Mouse (Mus musculus): ENCODE measurements around the gene Atp13a2. TPM values are rescaled to one million over a fixed set of nuclear protein-coding genes. Genes with fewer than 3 reads are reported as not detected.

Atp13a2 gene
- polyA plus RNA-seq, 1 experiment from 2014 or later, result 76.9 TPM

- WGBS, result 90% methylated on average over 18 of the region's 18 CpGs
- Histone ChIP-seq H3K9ac (no peak overlapping the region), H3K27me3 (peaks cover 9% of the 10 kb centered on the region; the same call in 1 of the 2 replicates), H3K27ac (no peak overlapping the region), H3K9me3 (replicated peaks) (no peaks in the 10 kb centered on the region), H3K4me3 (no peak overlapping the region), H3K4me1 (peaks cover 4% of the 10 kb centered on the region; the same call in 1 of the 2 replicates), H3K4me2 (no peak overlapping the region), H3K36me3 (ENCODE audit: poor library complexity, severe bottlenecking) (no peaks in the 10 kb centered on the region)
- ATAC-seq, result no peak
These were observed 34.6 kb upstream of the Atp13a2 start for GRCm38 (mm10) chr4:140951861-140952641.

GRCm38 (mm10) chr4:140957131-140957702 is 29.5 kb upstream of the Atp13a2 start:
- ATAC-seq, result no peak
- H3K27me3 ChIP-seq, result peaks cover 9% of the 10 kb centered on the region; the same call in 1 of the 2 replicates
- peak overlapping the region; percentile 31 for H3K4me3 ChIP-seq
- H3K9ac ChIP-seq, result peak overlapping the region; percentile 64; the same call in 1 of the 2 replicates
- peaks cover 24% of the 10 kb centered on the region for H3K4me1 ChIP-seq
- peak overlapping the region; percentile 44 for H3K27ac ChIP-seq
- no peaks in the 10 kb centered on the region for H3K9me3 ChIP-seq (replicated peaks)
- H3K4me2 ChIP-seq, result peak overlapping the region; percentile 58
- no peaks in the 10 kb centered on the region for H3K36me3 ChIP-seq (ENCODE audit: poor library complexity, severe bottlenecking)
- 6% methylated on average over 17 of the region's 17 CpGs for WGBS

DNA sequence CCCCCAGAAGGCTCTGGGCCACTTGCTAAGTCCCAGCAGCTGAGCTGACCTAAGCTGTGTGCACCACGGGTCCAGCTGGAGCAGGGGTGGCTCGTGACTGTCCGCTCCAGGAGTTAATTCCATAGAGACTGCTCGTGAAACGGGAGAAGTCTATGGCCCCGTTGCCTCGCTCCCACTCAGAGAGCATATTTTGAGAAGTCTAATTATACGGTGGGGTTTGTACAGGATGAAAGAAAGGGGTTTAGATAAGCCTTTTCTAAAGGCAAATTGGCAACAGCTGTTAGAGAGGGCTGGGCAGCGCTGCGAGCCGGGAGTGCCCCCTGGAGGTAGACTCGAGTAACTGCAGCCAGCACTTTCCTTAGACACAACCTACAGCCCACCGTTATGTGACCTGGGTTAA is 28.9 kb upstream of the Atp13a2 start:
- H3K4me2 ChIP-seq, result peak overlapping the region; percentile 58
- peaks cover 29% of the 10 kb centered on the region for H3K4me1 ChIP-seq
- H3K4me3 ChIP-seq, result peak overlapping the region; percentile 31
- peaks cover 9% of the 10 kb centered on the region; the same call in 1 of the 2 replicates for H3K27me3 ChIP-seq
- no peaks in the 10 kb centered on the region for H3K36me3 ChIP-seq (ENCODE audit: poor library complexity, severe bottlenecking)
- H3K9me3 ChIP-seq (replicated peaks), result no peaks in the 10 kb centered on the region
- under 1% methylated on average over 13 of the region's 13 CpGs for WGBS
- peak overlapping the region; percentile 44 for H3K27ac ChIP-seq
- ATAC-seq, result peak; percentile 30
- peak overlapping the region; percentile 64; the same call in 1 of the 2 replicates for H3K9ac ChIP-seq

DNA sequence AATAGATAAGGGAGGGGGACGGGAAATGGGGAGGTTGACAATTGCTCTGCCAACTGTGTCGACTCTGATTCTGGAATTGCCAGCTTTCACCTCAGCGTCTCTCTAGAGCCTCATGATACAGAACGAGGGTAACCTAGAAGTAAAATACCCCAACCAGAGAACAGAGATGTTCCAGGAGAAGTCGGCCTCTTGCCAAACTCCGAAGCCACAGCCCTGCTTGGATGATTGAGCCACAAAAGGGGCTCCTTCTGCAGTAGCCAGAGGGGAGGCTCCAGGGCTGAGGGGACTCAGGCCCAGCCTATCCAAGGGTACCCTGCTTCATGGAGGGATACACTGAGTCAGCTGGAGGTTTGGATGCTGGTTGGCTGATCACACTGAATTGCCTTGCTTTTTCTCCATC is 28.4 kb upstream of the Atp13a2 start:
- Histone ChIP-seq H3K27ac (no peak overlapping the region), H3K4me2 (no peak overlapping the region), H3K4me3 (no peak overlapping the region), H3K9ac (no peak overlapping the region), H3K27me3 (peaks cover 9% of the 10 kb centered on the region; the same call in 1 of the 2 replicates), H3K4me1 (peaks cover 35% of the 10 kb centered on the region), H3K9me3 (replicated peaks) (no peaks in the 10 kb centered on the region), H3K36me3 (ENCODE audit: poor library complexity, severe bottlenecking) (no peaks in the 10 kb centered on the region)
- no peak for ATAC-seq
- 59% methylated on average over 6 of the region's 6 CpGs for WGBS

- WGBS, result 93% methylated on average over 7 of the region's 7 CpGs
- no peak overlapping the region for H3K27ac ChIP-seq
- H3K36me3 ChIP-seq (ENCODE audit: poor library complexity, severe bottlenecking), result no peaks in the 10 kb centered on the region
- H3K4me2 ChIP-seq, result no peak overlapping the region
- no peak overlapping the region for H3K4me3 ChIP-seq
- H3K27me3 ChIP-seq, result peaks cover 9% of the 10 kb centered on the region; the same call in 1 of the 2 replicates
- no peak for ATAC-seq
- no peak overlapping the region for H3K9ac ChIP-seq
- no peaks in the 10 kb centered on the region for H3K9me3 ChIP-seq (replicated peaks)
- H3K4me1 ChIP-seq, result peaks cover 38% of the 10 kb centered on the region
These were observed 27.5 kb upstream of the Atp13a2 start for GRCm38 (mm10) chr4:140959128-140959679.

DNA sequence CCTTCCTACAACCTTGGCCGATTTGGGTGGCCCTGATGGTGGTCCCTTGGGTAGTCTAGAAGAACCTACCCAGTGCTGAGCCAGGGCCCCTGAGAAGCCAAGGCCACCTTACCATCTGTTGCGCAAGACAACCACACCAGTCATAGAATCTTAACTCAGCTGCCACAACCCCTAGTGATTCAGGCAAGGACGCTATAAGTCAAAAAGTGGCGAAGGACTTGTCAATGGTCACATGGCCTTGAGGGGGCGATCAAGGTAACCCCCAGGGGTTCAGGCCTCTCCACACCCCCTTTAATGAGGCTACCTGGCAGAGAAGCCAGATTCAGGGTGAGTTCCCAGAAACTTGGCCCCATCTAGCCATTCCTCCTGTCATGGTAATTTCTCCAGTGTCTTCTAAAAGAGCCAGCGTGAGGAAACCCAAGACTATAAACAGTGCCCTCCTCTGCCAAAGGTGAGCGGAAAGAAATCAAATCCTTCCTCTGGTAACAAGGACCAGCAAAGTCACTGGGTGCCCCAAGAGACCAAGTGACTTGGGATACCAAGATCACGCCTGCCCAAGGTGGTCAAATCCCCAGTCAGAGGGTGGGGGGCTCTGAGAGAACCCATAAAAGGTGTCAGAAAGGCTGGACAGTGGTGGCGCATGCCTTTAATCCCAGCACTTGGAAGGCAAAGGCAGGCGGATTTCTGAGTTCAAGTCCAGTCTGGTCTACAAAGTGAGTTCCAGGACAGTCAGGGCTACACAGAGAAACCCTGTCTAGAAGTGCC is 26.8 kb upstream of the Atp13a2 start:
- H3K9me3 ChIP-seq (replicated peaks), result no peaks in the 10 kb centered on the region
- peaks cover 9% of the 10 kb centered on the region; the same call in 1 of the 2 replicates for H3K27me3 ChIP-seq
- H3K36me3 ChIP-seq (ENCODE audit: poor library complexity, severe bottlenecking), result no peaks in the 10 kb centered on the region
- no peak overlapping the region for H3K27ac ChIP-seq
- no peak for ATAC-seq
- peaks cover 45% of the 10 kb centered on the region for H3K4me1 ChIP-seq
- 77% methylated on average over 10 of the region's 10 CpGs for WGBS
- H3K4me2 ChIP-seq, result peak overlapping the region; percentile 99; the same call in 1 of the 2 replicates
- no peak overlapping the region for H3K9ac ChIP-seq
- H3K4me3 ChIP-seq, result no peak overlapping the region

DNA sequence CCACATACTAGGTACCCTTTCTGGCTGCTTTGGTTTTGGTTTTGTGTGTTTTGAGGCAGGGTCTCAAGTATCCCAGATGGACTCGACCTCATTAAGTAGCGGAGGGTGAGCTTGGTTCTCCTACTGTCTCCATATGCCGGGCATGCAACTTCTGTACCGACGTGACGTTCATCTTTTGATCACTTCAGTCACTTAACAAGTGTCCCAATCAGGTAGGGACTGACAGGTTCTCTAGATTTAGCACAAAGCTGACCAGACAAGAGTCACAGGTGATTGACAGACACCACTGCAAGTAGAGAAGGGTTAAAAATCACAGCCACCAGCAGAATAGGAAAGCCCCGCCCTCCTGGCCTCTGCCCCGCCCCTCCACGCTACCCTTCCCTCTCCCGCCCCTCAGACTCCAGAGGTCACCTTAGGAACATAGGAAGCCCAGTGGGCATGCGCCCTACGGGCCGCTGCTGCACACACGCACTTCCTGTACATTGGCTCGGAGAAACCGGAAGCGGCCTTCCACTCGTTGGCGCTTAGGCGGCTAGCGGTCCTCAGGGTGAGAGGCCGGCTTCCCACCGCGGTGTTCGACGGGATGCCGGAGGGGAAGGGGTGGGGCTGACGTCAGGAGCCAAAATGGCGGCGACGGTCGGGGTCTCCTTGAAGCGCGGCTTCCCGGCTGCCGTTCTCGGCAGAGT is 25.7 kb upstream of the Atp13a2 start, which contains the start of gene Sdhb:
Sdhb (plus strand) TSS at position 423 of the 686 bp plus-strand sequence.
- peak within 1 kb of the TSS; percentile 76 for H3K27ac ChIP-seq
- H3K9ac ChIP-seq, result peak within 1 kb of the TSS; percentile 90
- H3K27me3 ChIP-seq, result peaks cover 3% of the 10 kb centered on the region; the same call in 1 of the 2 replicates
- ATAC-seq, result peak; percentile 96
- H3K4me1 ChIP-seq, result peaks cover 45% of the 10 kb centered on the region
- WGBS, result 2% methylated on average over 37 of the region's 37 CpGs
- no peaks in the 10 kb centered on the region for H3K9me3 ChIP-seq (replicated peaks)
- peaks cover 3% of the 10 kb centered on the region; the same call in 1 of the 2 replicates for H3K36me3 ChIP-seq (ENCODE audit: poor library complexity, severe bottlenecking)
- H3K4me2 ChIP-seq, result peak within 1 kb of the TSS; percentile 99
- H3K4me3 ChIP-seq, result peak within 1 kb of the TSS; percentile 87

DNA sequence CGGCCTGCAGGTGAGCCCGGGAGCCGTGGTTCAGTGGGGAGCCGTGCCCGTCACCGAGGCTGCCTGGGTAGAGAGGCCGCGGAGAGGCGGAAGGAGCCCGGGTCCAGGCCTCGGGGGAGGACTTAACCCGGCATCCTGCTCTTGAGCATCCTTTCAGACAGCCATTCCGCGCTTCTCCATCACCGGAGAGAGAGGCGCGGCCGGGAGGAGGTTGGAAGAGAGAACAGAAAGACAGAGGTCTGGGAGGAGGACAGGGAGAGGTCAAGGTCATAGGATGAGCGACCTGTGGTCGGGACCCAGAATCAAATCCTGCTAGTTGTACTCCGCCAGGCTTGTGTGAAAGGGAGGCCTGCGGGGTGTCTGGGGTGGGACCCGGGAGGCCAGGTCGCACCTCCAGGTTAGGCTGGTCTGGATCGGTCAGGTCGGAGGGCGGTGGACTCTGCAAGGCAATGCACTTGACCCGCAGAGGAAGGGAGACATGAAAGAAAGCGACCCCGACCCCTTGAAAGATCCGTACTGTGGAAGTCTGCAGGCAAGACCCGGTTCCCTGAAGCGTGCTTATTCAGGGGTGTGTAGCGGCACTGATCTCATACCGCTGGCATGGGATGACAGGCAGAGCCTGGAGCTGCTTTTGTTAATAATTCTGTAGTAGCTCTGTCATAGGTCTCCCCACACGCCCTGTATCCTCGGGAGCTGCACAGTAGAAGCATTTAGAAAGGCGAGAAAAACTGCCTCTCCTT is 25.0 kb upstream of the Atp13a2 start:
- Histone ChIP-seq H3K4me1 (peaks cover 45% of the 10 kb centered on the region), H3K36me3 (ENCODE audit: poor library complexity, severe bottlenecking) (peaks cover 10% of the 10 kb centered on the region; the same call in 1 of the 2 replicates), H3K27ac (peak overlapping the region; percentile 76), H3K4me2 (peak overlapping the region; percentile 99), H3K9ac (peak overlapping the region; percentile 90), H3K27me3 (peaks cover 3% of the 10 kb centered on the region; the same call in 1 of the 2 replicates), H3K9me3 (replicated peaks) (no peaks in the 10 kb centered on the region), H3K4me3 (peak overlapping the region; percentile 87)
- peak; percentile 2; the same call in 1 of the 2 replicates for ATAC-seq
- 1% methylated on average over 38 of the region's 38 CpGs for WGBS

DNA sequence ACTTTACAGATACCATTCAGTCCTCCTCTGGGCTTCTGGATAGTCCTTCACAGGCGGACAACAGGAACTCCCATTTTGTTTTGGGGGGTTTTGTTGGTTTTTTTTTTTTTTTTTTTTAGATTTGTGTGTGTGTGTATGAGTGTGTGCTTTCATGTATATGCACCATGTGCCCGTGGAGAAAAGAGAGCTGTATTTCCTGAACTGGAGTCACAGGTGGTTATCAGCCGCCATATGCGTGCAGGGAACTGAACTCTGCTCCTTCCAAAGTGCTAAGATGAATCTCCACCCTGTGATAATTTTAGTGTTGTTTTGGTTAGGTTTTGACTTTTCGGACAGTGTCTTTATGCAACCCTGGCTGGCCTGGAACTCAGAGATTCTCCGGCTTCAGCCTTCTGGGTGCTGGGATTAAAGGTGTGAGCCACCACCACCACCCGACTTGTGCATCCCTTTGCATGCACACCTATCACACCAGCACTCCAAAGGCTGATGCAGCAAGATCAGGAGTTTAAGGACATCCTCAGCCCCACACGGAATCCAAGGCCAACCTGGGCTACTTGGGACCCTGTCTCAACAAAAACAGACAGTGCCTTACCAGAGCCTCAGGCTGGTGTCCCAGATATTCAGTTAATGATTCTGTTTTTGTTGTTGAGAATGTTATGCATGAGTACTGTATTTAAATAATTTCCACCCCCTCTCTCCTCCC is 24.3 kb upstream of the Atp13a2 start:
- ATAC-seq, result no peak
- Histone ChIP-seq H3K9ac (peak overlapping the region; percentile 90), H3K27ac (no peak overlapping the region), H3K4me3 (peak overlapping the region; percentile 87), H3K36me3 (ENCODE audit: poor library complexity, severe bottlenecking) (peaks cover 17% of the 10 kb centered on the region), H3K4me2 (peak overlapping the region; percentile 99), H3K27me3 (no peaks in the 10 kb centered on the region), H3K4me1 (peaks cover 38% of the 10 kb centered on the region), H3K9me3 (replicated peaks) (no peaks in the 10 kb centered on the region)
- WGBS, result 76% methylated on average over 8 of the region's 8 CpGs

DNA sequence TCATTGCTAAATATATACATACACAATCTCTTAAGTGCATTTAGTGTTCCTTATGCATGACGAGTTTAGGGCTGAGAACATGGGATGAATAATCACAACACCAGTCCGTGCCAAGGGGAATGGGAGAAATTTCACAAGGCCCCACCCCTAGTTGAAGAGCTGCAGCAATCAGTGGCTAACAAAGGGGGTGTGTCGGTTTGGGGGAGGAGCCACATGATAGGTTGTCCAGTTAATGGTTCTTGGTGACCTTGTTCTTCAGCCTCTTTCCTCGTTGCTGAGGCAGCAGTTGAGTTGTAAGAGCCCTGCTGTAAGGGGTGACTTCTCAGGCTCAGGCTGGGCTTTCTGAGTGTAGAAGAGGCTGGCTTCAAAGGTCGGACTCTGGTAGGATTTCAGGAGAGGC is 23.7 kb upstream of the Atp13a2 start:
- Histone ChIP-seq H3K4me3 (no peak overlapping the region), H3K9ac (no peak overlapping the region), H3K9me3 (replicated peaks) (no peaks in the 10 kb centered on the region), H3K27me3 (no peaks in the 10 kb centered on the region), H3K4me1 (peaks cover 34% of the 10 kb centered on the region), H3K36me3 (ENCODE audit: poor library complexity, severe bottlenecking) (peaks cover 23% of the 10 kb centered on the region), H3K27ac (no peak overlapping the region), H3K4me2 (peak overlapping the region; percentile 99)
- ATAC-seq, result no peak
- WGBS, result 43% methylated on average over 5 of the region's 5 CpGs
